Mouse (Mus musculus) erythroblast, embryonic 14.5 days (primary cell): ENCODE data around the gene Higd1a. TPM values are rescaled to one million over a fixed set of nuclear protein-coding genes. Genes with fewer than 3 reads are reported as not detected.

Experiments used
- H3K27me3 ChIP-seq: 2 replicates; pipeline ENCODE4 v1.6.1; 2012; ENCODE audit warnings: inconsistent platforms; ENCODE audit not compliant: control insufficient read depth
- H3K36me3 ChIP-seq: 2 replicates; pipeline ENCODE4 v1.6.1; 2012; ENCODE audit warnings: mild to moderate bottlenecking, inconsistent platforms; ENCODE audit not compliant: control insufficient read depth
- H3K4me1 ChIP-seq: 2 replicates; pipeline ENCODE4 v1.6.1; 2012; ENCODE audit warnings: inconsistent platforms; ENCODE audit not compliant: control insufficient read depth
- H3K4me3 ChIP-seq: replicated peaks from 2 replicates; pipeline ENCODE3; 2012; ENCODE audit warnings: moderate library complexity, mild to moderate bottlenecking, inconsistent platforms
- H3K9me3 ChIP-seq: 2 replicates; pipeline ENCODE4 v1.6.1; 2012; ENCODE audit warnings: low read length, inconsistent platforms, mixed read lengths; ENCODE audit not compliant: control insufficient read depth
- GATA1 ChIP-seq: IDR thresholded peaks from 2 replicates; pipeline ENCODE4 v1.6.1; 2012; ENCODE audit warnings: low read length, inconsistent platforms, mixed read lengths
- TAL1 ChIP-seq: IDR thresholded peaks from 3 replicates; pipeline ENCODE4 v1.6.1; 2012; ENCODE audit warnings: low read length, inconsistent platforms, mixed read lengths
- polyA plus RNA-seq: library from polyadenylated mRNA; stranded (reverse); fragments of >175 nt; gene quantifications from 2 replicates; pipeline ENCODE4 v1.2.3, GENCODE M21; 2012

Gene Higd1a
- polyA plus RNA-seq, 1 experiment: 3.7 TPM

GRCm38 (mm10) chr9:121889927-121890440 lies 31.8 kb upstream of the Higd1a start:
- TF ChIP-seq TAL1 (no peak), GATA1 (no peak)
- Histone ChIP-seq H3K27me3 (no peaks in the 10 kb centered on the region), H3K4me3 (no peak overlapping the region), H3K9me3 (no peaks in the 10 kb centered on the region), H3K36me3 (no peaks in the 10 kb centered on the region), H3K4me1 (peaks cover 2% of the 10 kb centered on the region; the same call in 1 of the 2 replicates)

DNA sequence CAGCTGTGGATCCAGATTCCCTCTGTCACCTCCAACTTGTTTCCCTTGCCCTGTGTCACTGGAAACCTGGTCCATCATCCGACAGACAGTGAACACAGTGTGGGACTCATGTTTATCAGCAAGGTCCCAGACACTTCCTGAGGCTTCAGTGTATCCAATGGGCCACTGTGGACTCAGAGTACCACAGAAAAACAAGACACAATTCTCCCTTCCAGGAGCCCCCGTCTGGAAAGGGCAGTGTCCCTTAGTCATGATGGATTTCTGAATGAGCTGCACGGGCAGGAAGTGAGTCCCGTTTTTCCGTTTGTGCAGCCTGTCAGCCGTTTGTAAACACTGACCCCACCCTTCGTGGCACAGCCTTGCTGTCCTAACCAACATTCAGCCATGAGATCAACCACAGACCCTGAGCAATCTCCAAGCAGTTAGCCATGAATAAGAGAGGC lies 23.9 kb upstream of the Higd1a start:
- TF ChIP-seq TAL1 (no peak), GATA1 (no peak)
- Histone ChIP-seq H3K9me3 (no peaks in the 10 kb centered on the region), H3K27me3 (no peaks in the 10 kb centered on the region), H3K36me3 (no peaks in the 10 kb centered on the region), H3K4me3 (no peak overlapping the region), H3K4me1 (no peaks in the 10 kb centered on the region; the same call in 1 of the 2 replicates)

GRCm38 (mm10) chr9:121881301-121881700 lies 23.1 kb upstream of the Higd1a start:
- TF ChIP-seq TAL1: no peak
- no peak for TF ChIP-seq GATA1
- Histone ChIP-seq H3K9me3 (no peaks in the 10 kb centered on the region), H3K4me3 (no peak overlapping the region), H3K36me3 (no peaks in the 10 kb centered on the region), H3K27me3 (no peaks in the 10 kb centered on the region), H3K4me1 (no peaks in the 10 kb centered on the region; the same call in 1 of the 2 replicates)

DNA sequence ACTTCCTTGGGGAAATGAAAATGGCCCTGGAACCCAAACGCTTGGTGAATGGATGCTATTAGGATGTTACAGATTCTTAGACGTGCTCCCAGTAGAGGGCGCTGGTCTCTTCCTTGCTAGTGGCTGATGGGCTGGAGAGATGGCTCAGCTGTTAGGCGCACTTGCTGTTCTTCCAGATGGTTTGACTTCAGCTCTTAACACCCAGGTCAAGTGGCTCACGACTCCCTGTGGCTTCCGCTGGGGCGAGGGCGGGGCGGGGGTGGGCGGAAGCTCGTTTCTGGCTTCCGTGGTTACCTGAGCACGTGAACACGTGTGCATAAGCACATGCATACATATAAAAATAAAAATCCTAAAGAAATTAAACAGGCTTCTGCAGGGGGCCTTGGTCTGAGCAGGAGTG lies 22.7 kb upstream of the Higd1a start:
- TF ChIP-seq TAL1 (no peak), GATA1 (no peak)

DNA sequence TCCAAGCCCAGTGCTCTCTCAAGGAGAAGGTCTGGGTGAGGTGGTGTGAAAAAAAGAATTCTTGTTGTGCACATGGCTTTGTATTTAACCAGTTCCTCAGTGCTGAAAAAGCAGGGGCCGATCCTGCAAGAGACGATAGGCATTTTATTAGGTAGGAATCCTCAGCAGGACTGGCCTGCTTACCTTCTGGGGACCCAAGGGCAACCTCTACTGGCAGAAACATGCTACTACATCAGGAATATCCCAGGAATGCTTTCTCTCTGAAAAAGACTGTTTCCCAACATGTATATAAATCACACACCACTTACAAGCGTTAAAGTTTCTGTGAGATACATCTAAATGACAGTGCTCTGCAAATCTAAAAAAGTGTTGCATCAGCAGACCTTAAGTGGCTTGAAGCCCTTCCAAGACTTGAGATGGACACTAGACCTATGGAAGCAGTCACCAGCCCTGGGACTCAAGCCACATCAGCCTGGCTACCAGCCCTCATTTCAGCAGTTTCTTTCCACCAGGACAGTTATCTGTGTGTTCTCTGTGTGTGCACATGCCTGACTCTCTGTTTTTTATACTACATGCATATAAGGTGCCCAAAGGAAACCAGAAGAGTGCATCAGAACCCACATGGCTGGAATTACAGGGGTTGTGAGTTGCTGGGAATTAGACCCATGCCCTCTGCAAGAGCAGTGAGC lies 19.0 kb upstream of the Higd1a start:
- Histone ChIP-seq H3K36me3 (no peaks in the 10 kb centered on the region), H3K27me3 (no peaks in the 10 kb centered on the region), H3K4me1 (no peaks in the 10 kb centered on the region; the same call in 1 of the 2 replicates), H3K4me3 (no peak overlapping the region), H3K9me3 (no peaks in the 10 kb centered on the region)
- TF ChIP-seq GATA1 (no peak), TAL1 (no peak)

More for the DNA sequence above, 22.7 kb upstream of the Higd1a start:
- Histone ChIP-seq H3K4me3 (no peak overlapping the region), H3K36me3 (no peaks in the 10 kb centered on the region), H3K27me3 (no peaks in the 10 kb centered on the region), H3K9me3 (no peaks in the 10 kb centered on the region), H3K4me1 (no peaks in the 10 kb centered on the region; the same call in 1 of the 2 replicates)

DNA sequence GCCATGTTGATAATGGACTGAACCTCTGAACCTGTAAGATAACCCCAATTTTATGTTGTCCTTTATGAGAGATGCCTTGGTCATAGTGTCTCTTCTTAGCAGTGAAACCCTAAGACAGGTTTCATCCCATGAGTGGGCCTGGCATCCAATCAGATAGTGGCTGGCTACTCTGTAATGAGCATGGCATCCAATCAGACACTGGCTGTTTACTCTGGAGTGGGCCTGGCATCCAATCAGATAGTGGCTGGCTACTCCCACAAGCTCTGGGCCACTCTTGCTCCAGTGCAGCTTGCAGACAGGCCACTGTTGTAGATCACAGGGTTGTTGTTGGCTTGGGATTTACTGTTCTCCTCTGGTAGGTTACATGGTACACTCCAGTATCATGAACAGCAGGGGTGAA lies 15.4 kb upstream of the Higd1a start:
- Histone ChIP-seq H3K36me3 (no peaks in the 10 kb centered on the region), H3K9me3 (no peaks in the 10 kb centered on the region), H3K27me3 (no peaks in the 10 kb centered on the region), H3K4me1 (no peaks in the 10 kb centered on the region), H3K4me3 (no peak overlapping the region)
- TF ChIP-seq TAL1 (no peak), GATA1 (no peak)

GRCm38 (mm10) chr9:121872062-121872683 lies 14.0 kb upstream of the Higd1a start:
- H3K4me3 ChIP-seq: no peak overlapping the region

DNA sequence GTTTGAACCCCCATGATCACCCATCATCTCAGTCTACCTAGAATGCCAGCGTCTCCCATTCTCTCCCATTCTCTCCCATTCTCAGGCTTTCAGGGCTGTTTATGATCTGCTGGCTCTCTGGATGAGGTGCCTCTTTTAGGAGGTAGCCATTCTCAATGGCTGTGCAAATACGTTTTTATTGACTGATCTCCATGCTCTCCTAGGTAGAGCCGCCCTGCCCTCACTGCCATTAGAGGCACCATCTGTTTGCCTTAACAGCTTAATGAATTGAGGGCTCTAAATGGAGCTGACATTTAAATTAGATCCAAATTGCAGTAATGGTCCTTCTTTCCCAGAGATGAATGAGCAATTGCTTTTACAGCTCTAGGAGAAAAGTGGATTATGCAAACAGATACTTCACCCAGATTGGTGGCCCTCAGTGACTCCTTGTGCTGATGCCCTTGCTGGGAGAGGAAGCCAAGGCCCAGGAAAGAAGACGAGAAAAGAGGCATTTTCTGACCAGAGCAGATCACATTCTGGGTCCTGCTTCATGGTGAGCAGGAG lies 11.9 kb upstream of the Higd1a start:
- no peak for TF ChIP-seq TAL1
- no peak for TF ChIP-seq GATA1

More at GRCm38 (mm10) chr9:121872062-121872683, 14.0 kb upstream of the Higd1a start:
- no peaks in the 10 kb centered on the region for H3K4me1 ChIP-seq
- H3K9me3 ChIP-seq: no peaks in the 10 kb centered on the region
- H3K36me3 ChIP-seq: no peaks in the 10 kb centered on the region
- TF ChIP-seq GATA1 (no peak), TAL1 (no peak)
- no peaks in the 10 kb centered on the region for H3K27me3 ChIP-seq

DNA sequence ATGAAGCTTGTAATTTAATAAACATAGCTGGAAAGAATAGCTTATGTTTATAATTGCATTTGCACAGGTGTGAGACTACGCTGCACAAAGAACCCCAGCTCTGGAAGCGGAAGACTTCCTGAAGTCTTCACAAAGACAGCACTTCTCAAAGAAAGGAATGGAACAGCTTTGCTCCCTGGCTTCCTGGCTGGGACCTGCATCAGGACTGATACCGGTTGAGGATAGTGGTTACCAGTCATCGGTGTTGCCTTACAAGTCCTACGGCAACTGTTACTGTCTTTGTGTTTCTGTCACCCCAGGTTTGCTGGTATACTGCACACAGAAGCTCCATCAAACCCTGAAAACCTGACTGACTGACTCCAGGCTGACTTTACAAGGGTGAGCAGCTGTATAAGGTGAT lies 11.3 kb upstream of the Higd1a start:
- H3K4me1 ChIP-seq: no peaks in the 10 kb centered on the region

More for the DNA sequence above, 11.9 kb upstream of the Higd1a start:
- Histone ChIP-seq H3K9me3 (no peaks in the 10 kb centered on the region), H3K4me3 (no peak overlapping the region), H3K27me3 (no peaks in the 10 kb centered on the region; the same call in 1 of the 2 replicates), H3K36me3 (no peaks in the 10 kb centered on the region), H3K4me1 (no peaks in the 10 kb centered on the region)

More for the DNA sequence above, 11.3 kb upstream of the Higd1a start:
- no peak overlapping the region for H3K4me3 ChIP-seq
- TF ChIP-seq TAL1 (no peak), GATA1 (no peak)
- no peaks in the 10 kb centered on the region for H3K36me3 ChIP-seq
- H3K27me3 ChIP-seq: no peaks in the 10 kb centered on the region; the same call in 1 of the 2 replicates
- H3K9me3 ChIP-seq: no peaks in the 10 kb centered on the region
